Mouse (Mus musculus) G1E-ER4 (cell line): ENCODE measurements around the gene Ifi213. TPM values are rescaled to one million over a fixed set of nuclear protein-coding genes. Genes with fewer than 3 reads are reported as not detected.
"Not testable (repeated sequence)": the region's sequence is repeated elsewhere in the genome, so short reads cannot be mapped to it uniquely, and the experiment has no call there.

ENCODE experiments used
- GATA1 ChIP-seq: IDR thresholded peaks from one replicate; pipeline ENCODE4 v1.8.0; 2012; ENCODE audit warnings: low read length, inconsistent platforms
- polyA plus RNA-seq: library from polyadenylated mRNA; stranded (reverse); fragments of >175 nt; gene quantifications from 2 replicates; pipeline ENCODE4 v1.2.3, GENCODE M21; 2012

The Ifi213 gene
- polyA plus RNA-seq, result not detected in 2 replicates

DNA sequence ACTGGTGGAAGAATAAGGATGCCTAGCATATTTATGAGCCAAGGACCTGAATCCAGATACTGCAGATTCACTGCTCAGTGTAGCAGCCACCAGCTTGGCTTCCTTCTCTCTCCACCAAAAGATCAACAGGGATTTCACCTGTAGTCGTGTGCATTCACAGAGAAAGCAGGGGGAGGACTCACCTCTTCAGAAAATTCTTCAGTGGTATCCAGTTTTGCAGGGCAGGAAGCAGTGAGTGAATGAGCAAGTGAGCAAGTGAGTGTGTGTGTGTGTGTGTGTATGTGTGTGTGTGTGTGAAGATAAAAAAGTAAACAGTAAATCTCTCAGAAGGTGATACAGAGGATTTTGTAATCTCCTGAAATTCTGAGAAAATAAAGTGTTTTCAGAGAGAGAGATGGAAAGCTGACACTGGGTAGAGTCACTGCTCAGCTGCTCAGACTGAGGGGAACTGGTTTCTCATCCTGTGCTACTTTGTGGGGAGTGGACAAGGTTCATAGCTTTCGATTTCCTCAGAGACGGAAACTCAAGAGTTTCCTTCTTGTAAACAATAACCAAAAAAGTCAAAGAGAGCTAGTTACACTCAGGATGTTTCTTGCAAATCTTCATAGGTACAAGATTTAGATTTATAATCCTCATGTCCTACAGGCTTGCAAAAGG, at the start of gene Ifi213:
Gene Ifi213 (minus strand): TSS at position 437 of the 657 bp plus-strand sequence.
- not testable (repeated sequence) for TF ChIP-seq GATA1

DNA sequence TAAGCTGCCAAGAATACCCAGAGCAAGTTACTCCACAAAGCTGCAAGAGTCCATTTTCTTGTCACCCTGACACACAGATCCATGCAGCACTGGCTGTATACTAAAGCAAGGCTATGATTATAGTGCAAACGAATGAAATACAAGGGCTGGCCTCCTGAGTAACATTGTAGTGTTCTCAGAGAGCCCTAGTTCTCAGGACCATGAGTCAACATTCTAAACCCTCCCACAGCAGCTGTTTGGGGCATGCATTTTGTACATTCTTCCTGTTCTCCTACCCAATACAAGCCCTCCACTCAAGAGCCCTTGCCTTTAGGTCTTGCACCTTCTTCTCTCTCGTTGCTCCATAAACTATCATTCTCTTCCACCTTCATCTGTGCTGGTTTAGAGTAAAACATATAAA, 46.3 kb upstream of the Ifi213 start:
- TF ChIP-seq GATA1, result no peak

GRCm38 (mm10) chr1:173633969-173634645, 35.0 kb upstream of the Ifi213 start:
- no peak for TF ChIP-seq GATA1

DNA sequence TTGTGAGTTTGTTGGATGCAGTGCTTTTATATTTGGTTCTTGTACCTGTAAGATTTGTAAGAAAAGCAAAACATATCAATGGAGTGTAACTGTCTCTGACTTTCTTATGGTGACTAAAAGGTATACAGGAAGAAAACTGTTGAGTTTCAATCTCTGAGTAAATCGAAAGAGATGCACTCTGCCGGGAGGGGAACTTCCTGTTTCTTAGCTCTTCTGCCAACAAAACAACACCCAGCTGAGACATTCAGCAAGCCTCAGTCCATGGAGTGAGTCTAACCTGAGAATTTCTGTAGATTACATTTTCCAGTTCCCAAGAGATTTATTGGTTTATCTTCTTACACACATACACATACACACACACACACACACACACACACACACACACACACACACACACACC, 31.5 kb upstream of the Ifi213 start, which contains the start of gene Ifi209:
Gene Ifi209 (plus strand): TSS at position 296 of the 400 bp plus-strand sequence.
- not testable (repeated sequence) for TF ChIP-seq GATA1

GRCm38 (mm10) chr1:173626686-173627085, 27.6 kb upstream of the Ifi213 start:
- no peak for TF ChIP-seq GATA1

DNA sequence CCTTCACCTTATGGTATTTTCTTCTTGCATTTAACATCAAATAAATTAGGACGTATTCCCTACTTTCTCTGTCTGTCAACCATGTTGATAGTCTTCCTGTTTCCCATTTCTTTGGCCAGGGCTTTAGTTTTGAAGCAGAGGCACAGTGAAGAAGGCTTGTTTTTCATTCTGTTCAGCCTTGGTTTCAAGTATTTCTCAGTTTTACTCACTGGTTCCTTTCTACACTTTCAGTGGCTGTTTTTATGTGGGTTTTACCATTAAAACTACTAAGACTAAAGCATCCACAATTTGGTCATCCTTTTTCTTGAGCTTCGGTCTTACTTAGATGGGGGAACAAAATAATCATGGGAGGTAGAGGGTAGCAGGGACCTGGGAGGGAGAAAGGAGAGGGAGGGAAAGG, 25.0 kb upstream of the Ifi213 start:
- TF ChIP-seq GATA1, result no peak

- TF ChIP-seq GATA1, result no peak
Observed at GRCm38 (mm10) chr1:173579921-173580585, 19.0 kb downstream of the Ifi213 start.

DNA sequence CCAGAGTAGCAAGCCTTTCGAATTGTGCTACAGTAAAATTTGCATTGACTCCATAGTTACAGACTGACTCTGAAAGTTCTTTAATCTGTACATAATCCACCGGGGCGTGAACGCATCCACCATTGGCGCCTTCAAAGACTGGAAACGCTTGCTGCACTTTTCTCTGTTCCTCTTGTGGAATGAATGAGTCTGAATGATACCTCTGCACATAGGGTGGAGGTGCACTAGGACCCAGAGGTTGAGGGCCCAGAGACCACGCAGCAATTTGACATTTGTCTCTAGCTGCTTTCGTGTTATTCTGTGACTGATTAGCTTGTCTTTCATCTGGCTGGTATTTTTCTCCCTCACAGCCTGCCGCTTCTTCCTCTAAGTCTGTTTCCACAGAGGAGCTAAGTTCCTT, 20.0 kb downstream of the Ifi213 start:
- no peak for TF ChIP-seq GATA1

GRCm38 (mm10) chr1:173535791-173536190, 63.3 kb downstream of the Ifi213 start, which contains the start of gene Ifi214:
Gene Ifi214, minus strand, starts transcription at chr1:173535957.
- TF ChIP-seq GATA1, result not testable (repeated sequence)

DNA sequence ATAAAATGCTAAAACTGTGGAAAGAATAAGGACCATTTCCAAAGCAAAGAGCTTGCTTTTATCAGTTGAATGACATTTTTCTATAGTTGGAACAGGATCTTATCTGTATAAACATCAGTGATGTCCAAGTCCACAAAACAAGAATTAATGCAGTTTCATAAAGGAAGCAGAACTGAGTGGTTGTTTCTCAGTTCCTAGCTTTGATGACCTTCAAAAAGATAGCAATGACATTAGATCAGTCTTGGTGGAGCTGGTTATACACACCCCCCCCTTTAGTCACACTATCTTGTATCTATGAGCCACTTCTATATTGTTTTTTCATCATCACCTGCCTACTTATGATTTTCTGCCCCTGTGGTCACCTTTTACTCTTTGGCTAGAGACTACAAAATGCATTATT, 77.6 kb downstream of the Ifi213 start:
- no peak for TF ChIP-seq GATA1

Other genes with a start within 250 kb of the Ifi213 start
- gene Aim2, start 248.4 kb downstream of the Ifi213 start, polyA plus RNA-seq, result not detected in 2 replicates
- not detected in 2 replicates for gene Cadm3, start 231.6 kb downstream of the Ifi213 start, polyA plus RNA-seq
- gene Ifi206, start 108.2 kb downstream of the Ifi213 start, polyA plus RNA-seq, result not detected in 2 replicates
- gene Ifi214, start 63.3 kb downstream of the Ifi213 start, polyA plus RNA-seq, result not detected in 2 replicates
- not detected in 2 replicates for gene Ifi209, start 31.6 kb upstream of the Ifi213 start, polyA plus RNA-seq
- not detected in 2 replicates for gene Ifi208, start 74.4 kb upstream of the Ifi213 start, polyA plus RNA-seq
- gene Ifi207, start 142.5 kb upstream of the Ifi213 start, polyA plus RNA-seq, result not detected in 2 replicates
- gene Ifi204, start 167.7 kb upstream of the Ifi213 start, polyA plus RNA-seq, result not detected in 2 replicates